Mouse (Mus musculus): ENCODE measurements around the gene Eif3m. TPM values are rescaled to one million over a fixed set of nuclear protein-coding genes. Genes with fewer than 3 reads are reported as not detected.

Eif3m gene
- polyA plus RNA-seq, 1 experiment from 2014 or later, result 200 TPM

- ATAC-seq (ENCODE audit: low FRiP score), result no peak
- H3K4me2 ChIP-seq, result no peak overlapping the region
- H3K27ac ChIP-seq, result no peak overlapping the region
- WGBS, result 59% methylated on average over 2 of the region's 2 CpGs
- H3K27me3 ChIP-seq, result no peaks in the 10 kb centered on the region
- no peak overlapping the region for H3K4me3 ChIP-seq
- peaks cover 16% of the 10 kb centered on the region for H3K36me3 ChIP-seq
- H3K4me1 ChIP-seq (replicated peaks), result no peaks in the 10 kb centered on the region
- H3K9ac ChIP-seq, result no peak overlapping the region
- no peaks in the 10 kb centered on the region for H3K9me3 ChIP-seq
These were observed 22.4 kb downstream of the Eif3m start for GRCm38 (mm10) chr2:104994436-104994835.

GRCm38 (mm10) chr2:104988974-104989373 lies 27.9 kb downstream of the Eif3m start:
- no peak overlapping the region for H3K27ac ChIP-seq
- H3K36me3 ChIP-seq, result 0 out of 2 replicates have a peak, but pooled peaks cover 2% of the 10 kb centered on the region
- H3K9me3 ChIP-seq, result no peaks in the 10 kb centered on the region
- H3K4me2 ChIP-seq, result no peak overlapping the region
- H3K4me1 ChIP-seq (replicated peaks), result no peaks in the 10 kb centered on the region
- H3K9ac ChIP-seq, result no peak overlapping the region
- no peaks in the 10 kb centered on the region for H3K27me3 ChIP-seq
- no peak for ATAC-seq (ENCODE audit: low FRiP score)
- WGBS, result 93% methylated on average over 1 of the region's 1 CpGs
- no peak overlapping the region for H3K4me3 ChIP-seq

GRCm38 (mm10) chr2:104985796-104986195 lies 31.1 kb downstream of the Eif3m start:
- no peak overlapping the region for H3K4me2 ChIP-seq
- H3K27me3 ChIP-seq, result no peaks in the 10 kb centered on the region
- H3K9me3 ChIP-seq, result no peaks in the 10 kb centered on the region
- no peaks in the 10 kb centered on the region for H3K36me3 ChIP-seq
- no peak overlapping the region for H3K27ac ChIP-seq
- no peaks in the 10 kb centered on the region for H3K4me1 ChIP-seq (replicated peaks)
- WGBS, result 72% methylated on average over 3 of the region's 3 CpGs
- no peak overlapping the region for H3K9ac ChIP-seq
- ATAC-seq (ENCODE audit: low FRiP score), result no peak
- H3K4me3 ChIP-seq, result no peak overlapping the region

GRCm38 (mm10) chr2:104981712-104982111 lies 35.2 kb downstream of the Eif3m start:
- Histone ChIP-seq H3K9ac (no peak overlapping the region), H3K4me3 (no peak overlapping the region), H3K36me3 (no peaks in the 10 kb centered on the region), H3K27ac (no peak overlapping the region), H3K4me1 (replicated peaks) (no peaks in the 10 kb centered on the region), H3K9me3 (no peaks in the 10 kb centered on the region), H3K27me3 (no peaks in the 10 kb centered on the region), H3K4me2 (no peak overlapping the region)
- ATAC-seq (ENCODE audit: low FRiP score), result no peak
- 8% methylated on average over 2 of the region's 2 CpGs for WGBS

GRCm38 (mm10) chr2:104964492-104964891 lies 52.4 kb downstream of the Eif3m start:
- Histone ChIP-seq H3K27ac (no peak overlapping the region), H3K4me2 (no peak overlapping the region), H3K4me1 (replicated peaks) (no peaks in the 10 kb centered on the region), H3K9ac (no peak overlapping the region), H3K9me3 (no peaks in the 10 kb centered on the region), H3K4me3 (no peak overlapping the region), H3K36me3 (no peaks in the 10 kb centered on the region), H3K27me3 (no peaks in the 10 kb centered on the region)
- 76% methylated on average over 1 of the region's 1 CpGs for WGBS
- ATAC-seq (ENCODE audit: low FRiP score), result no peak

Other genes with a start within 250 kb of the Eif3m start
- 7.5 and 7.6 TPM in 2 replicates for gene Qser1, start 200.3 kb downstream of the Eif3m start, polyA plus RNA-seq (2015; fragmentation: Nextera tagmentation; extraction: Ambion mirVana)
- gene Prrg4, start 167.2 kb downstream of the Eif3m start, polyA plus RNA-seq (2015; fragmentation: Nextera tagmentation; extraction: Ambion mirVana), result 0.32 and 0.36 TPM in 2 replicates
- 7.1 and 7.7 TPM in 2 replicates for gene Ccdc73, start 149.3 kb downstream of the Eif3m start, polyA plus RNA-seq (2015; fragmentation: Nextera tagmentation; extraction: Ambion mirVana)
- gene Gm11060, start 74.9 kb upstream of the Eif3m start, polyA plus RNA-seq (2015; fragmentation: Nextera tagmentation; extraction: Ambion mirVana), result not detected in 2 replicates
- 0.61 and 0.82 TPM in 2 replicates for gene Wt1, start 109.4 kb upstream of the Eif3m start, polyA plus RNA-seq (2015; fragmentation: Nextera tagmentation; extraction: Ambion mirVana)
- 0.23 TPM in 1 of 2 replicates, not detected in the other for gene Them7, start 207.2 kb upstream of the Eif3m start, polyA plus RNA-seq (2015; fragmentation: Nextera tagmentation; extraction: Ambion mirVana)

Data from hindbrain, embryonic 13.5 days (tissue).